Mouse (Mus musculus) large intestine, adult 2 months (tissue): Measurements from ENCODE around the gene Chrm1. TPM values are rescaled to one million over a fixed set of nuclear protein-coding genes. Genes with fewer than 3 reads are reported as not detected.

ENCODE experiments used
- DNase-seq: peaks from one replicate; pipeline ENCODE4 v3.0.0-alpha.2; 2012; ENCODE audit warnings: low read depth, low spot score
- WGBS: fragments of 180-500 bp; shearing (Covaris S2); methylation state at CpG from one replicate; pipeline ENCODE4 v1.1.7; 2018; 5-methylcytosine and 5-hydroxymethylcytosine counted together
- polyA plus RNA-seq: library from polyadenylated mRNA; depleted of rRNA; stranded (reverse); fragments of >200 nt; gene quantifications from 2 replicates; pipeline ENCODE4 v1.2.3, GENCODE M21; 2012

The Chrm1 gene
- polyA plus RNA-seq, 1 experiment = 3.2 TPM

GRCm38 (mm10) chr19:8681633-8682362 lies 18.2 kb downstream of the Chrm1 start:
- WGBS = 93% methylated on average over 4 of the region's 4 CpGs
- no peak for DNase-seq

GRCm38 (mm10) chr19:8682996-8683395 lies 19.4 kb downstream of the Chrm1 start:
- peak; percentile 83 for DNase-seq
- WGBS = 1% methylated on average over 3 of the region's 3 CpGs

GRCm38 (mm10) chr19:8683627-8684026 lies 20.0 kb downstream of the Chrm1 start:
- 91% methylated on average over 2 of the region's 2 CpGs for WGBS
- no peak for DNase-seq

GRCm38 (mm10) chr19:8691871-8692539 lies 28.4 kb downstream of the Chrm1 start:
- no peak for DNase-seq
- WGBS = 71% methylated on average over 9 of the region's 9 CpGs

- WGBS = 83% methylated on average over 5 of the region's 5 CpGs
- DNase-seq = no peak
Observed at GRCm38 (mm10) chr19:8692740-8693139, 29.2 kb downstream of the Chrm1 start.

GRCm38 (mm10) chr19:8695330-8695729 lies 31.7 kb downstream of the Chrm1 start:
- DNase-seq = no peak
- WGBS = 14% methylated on average over 6 of the region's 6 CpGs

- DNase-seq = no peak
- WGBS = 82% methylated on average over 9 of the region's 9 CpGs
Observed at GRCm38 (mm10) chr19:8699652-8700051, 36.1 kb downstream of the Chrm1 start.

- DNase-seq = no peak
- 28% methylated on average over 3 of the region's 3 CpGs for WGBS
Observed at GRCm38 (mm10) chr19:8702458-8702857, 38.9 kb downstream of the Chrm1 start.

GRCm38 (mm10) chr19:8703571-8703970 lies 40.0 kb downstream of the Chrm1 start:
- 67% methylated on average over 4 of the region's 4 CpGs for WGBS
- no peak for DNase-seq

GRCm38 (mm10) chr19:8705026-8705708 lies 41.6 kb downstream of the Chrm1 start:
- no peak for DNase-seq
- WGBS = 76% methylated on average over 6 of the region's 6 CpGs

GRCm38 (mm10) chr19:8706132-8706667 lies 42.6 kb downstream of the Chrm1 start:
- no peak for DNase-seq
- 50% methylated on average over 7 of the region's 7 CpGs for WGBS

GRCm38 (mm10) chr19:8706930-8707329 lies 43.3 kb downstream of the Chrm1 start:
- WGBS = 92% methylated on average over 7 of the region's 7 CpGs
- no peak for DNase-seq

- DNase-seq = no peak
- 90% methylated on average over 8 of the region's 8 CpGs for WGBS
Observed at GRCm38 (mm10) chr19:8708954-8709353, 45.4 kb downstream of the Chrm1 start.

GRCm38 (mm10) chr19:8710057-8710456 lies 46.5 kb downstream of the Chrm1 start:
- 71% methylated on average over 2 of the region's 2 CpGs for WGBS
- no peak for DNase-seq

- DNase-seq = no peak
- 22% methylated on average over 4 of the region's 4 CpGs for WGBS
Observed at GRCm38 (mm10) chr19:8711506-8711905, 47.9 kb downstream of the Chrm1 start.

- no peak for DNase-seq
- WGBS = 29% methylated on average over 10 of the region's 10 CpGs
Observed at GRCm38 (mm10) chr19:8711949-8712869, 48.6 kb downstream of the Chrm1 start.

GRCm38 (mm10) chr19:8712870-8713305 lies 49.3 kb downstream of the Chrm1 start:
- WGBS = under 1% methylated on average over 13 of the region's 13 CpGs
- DNase-seq = no peak

- under 1% methylated on average over 51 of the region's 51 CpGs for WGBS
- peak; percentile 79 for DNase-seq
Observed at GRCm38 (mm10) chr19:8713306-8713996, 49.9 kb downstream of the Chrm1 start.
